Mouse (Mus musculus) cerebellum, adult (tissue): ENCODE results near the gene Ints5.
"Not testable (repeated sequence)": the region's sequence is repeated elsewhere in the genome, so short reads cannot be mapped to it uniquely, and the experiment has no call there.

Experiments used
- ATAC-seq: cut with Nextera tagmentation; 2 replicates; pipeline ENCODE4 v1.9.2; 2017; ENCODE audit warnings: mild to moderate bottlenecking, moderate library complexity, mixed read lengths; ENCODE audit not compliant: insufficient number of reproducible peaks, low FRiP score, low TSS enrichment

Ints5 gene

GRCm38 (mm10) chr19:8886916-8887584 is 5.8 kb upstream of the Ints5 start:
- no peak for ATAC-seq

- no peak for ATAC-seq
Measured at GRCm38 (mm10) chr19:8887585-8888463, 5.0 kb upstream of the Ints5 start.

GRCm38 (mm10) chr19:8888511-8889385 is 4.1 kb upstream of the Ints5 start, which contains the start of the genes 1810009A15Rik and Gm49416:
1810009A15Rik (plus strand) TSS chr19:8888853.
Gm49416 (plus strand) TSS chr19:8888926.
- peak; percentile 94 for ATAC-seq

- ATAC-seq = no peak
Measured at GRCm38 (mm10) chr19:8895397-8895960, 2.7 kb downstream of the Ints5 start.

- not testable (repeated sequence) for ATAC-seq
Measured at GRCm38 (mm10) chr19:8896231-8896630, 3.4 kb downstream of the Ints5 start.

GRCm38 (mm10) chr19:8897211-8897864 is 4.5 kb downstream of the Ints5 start:
- peak; percentile 6; the same call in 1 of the 2 replicates for ATAC-seq

GRCm38 (mm10) chr19:8897865-8898495 is 5.2 kb downstream of the Ints5 start, which contains the start of gene Ganab:
Ganab (plus strand) TSS chr19:8898071.
- ATAC-seq = peak; percentile 97

GRCm38 (mm10) chr19:8898576-8898975 is 5.8 kb downstream of the Ints5 start:
- ATAC-seq = no peak

- no peak for ATAC-seq
Measured at GRCm38 (mm10) chr19:8899079-8899478, 6.3 kb downstream of the Ints5 start.

GRCm38 (mm10) chr19:8903412-8903811 is 10.6 kb downstream of the Ints5 start:
- no peak for ATAC-seq

- no peak for ATAC-seq
Measured at GRCm38 (mm10) chr19:8908531-8908930, 15.7 kb downstream of the Ints5 start.

- no peak for ATAC-seq
Measured at GRCm38 (mm10) chr19:8911810-8912209, 19.0 kb downstream of the Ints5 start.

GRCm38 (mm10) chr19:8914212-8914611 is 21.4 kb downstream of the Ints5 start:
- no peak for ATAC-seq

GRCm38 (mm10) chr19:8919000-8919399 is 26.2 kb downstream of the Ints5 start:
- no peak for ATAC-seq

GRCm38 (mm10) chr19:8919684-8920072 is 26.9 kb downstream of the Ints5 start:
- ATAC-seq = no peak

- peak; percentile 98 for ATAC-seq
Measured at GRCm38 (mm10) chr19:8920073-8920736, 27.4 kb downstream of the Ints5 start, which contains the start of gene B3gat3. B3gat3 (plus strand) TSS chr19:8920374.

GRCm38 (mm10) chr19:8920836-8921291 is 28.1 kb downstream of the Ints5 start:
- no peak for ATAC-seq

GRCm38 (mm10) chr19:8921741-8922140 is 28.9 kb downstream of the Ints5 start:
- no peak for ATAC-seq
